Mouse (Mus musculus): ENCODE results near the gene Lims1. TPM values are rescaled to one million over a fixed set of nuclear protein-coding genes. Genes with fewer than 3 reads are reported as not detected.
A peak's percentile ranks its signal among the peaks of the same experiment; 100 is the strongest.

The Lims1 gene
- polyA plus RNA-seq, 1 experiment from 2014 or later: 48.3 TPM

DNA sequence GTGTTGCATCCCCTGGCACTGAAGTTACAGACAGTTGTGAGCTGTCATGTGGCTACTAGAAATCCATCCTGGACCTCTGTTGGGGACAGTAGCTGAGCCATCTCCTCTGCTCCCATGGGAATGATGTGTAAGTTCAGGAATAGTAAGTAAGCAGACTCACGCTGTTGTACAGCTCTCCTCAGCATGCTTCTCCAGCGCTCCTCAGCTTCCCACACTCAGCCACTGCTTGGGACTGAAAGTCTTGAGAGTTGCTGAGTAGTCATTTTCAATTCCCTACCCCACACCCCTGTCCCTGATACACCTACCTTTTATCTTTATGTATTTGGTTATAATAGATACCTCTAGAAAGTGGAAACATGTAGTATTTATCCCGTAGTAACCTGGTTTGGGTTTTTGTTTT is 33.2 kb downstream of the Lims1 start:
- Histone ChIP-seq H3K27ac (ENCODE audit: low read depth, low read length) (no peak overlapping the region), H3K4me3 (ENCODE audit: low read depth, low read length) (no peak overlapping the region), H3K9ac (replicated peaks; ENCODE audit: low read depth, low read length) (no peak overlapping the region), H3K36me3 (ENCODE audit: control insufficient read depth, insufficient read depth, low read length) (no peaks in the 10 kb centered on the region), H3K9me3 (ENCODE audit: control insufficient read depth, low read length) (no peaks in the 10 kb centered on the region), H3K27me3 (ENCODE audit: control insufficient read depth, insufficient read depth, low read length) (no peaks in the 10 kb centered on the region), H3K4me2 (ENCODE audit: low read depth, low read length) (no peak overlapping the region), H3K4me1 (ENCODE audit: control insufficient read depth, insufficient read depth, low read length) (no peaks in the 10 kb centered on the region)
- 84% methylated on average over 3 of the region's 3 CpGs for WGBS
- ATAC-seq (ENCODE audit: low read depth): no peak

DNA sequence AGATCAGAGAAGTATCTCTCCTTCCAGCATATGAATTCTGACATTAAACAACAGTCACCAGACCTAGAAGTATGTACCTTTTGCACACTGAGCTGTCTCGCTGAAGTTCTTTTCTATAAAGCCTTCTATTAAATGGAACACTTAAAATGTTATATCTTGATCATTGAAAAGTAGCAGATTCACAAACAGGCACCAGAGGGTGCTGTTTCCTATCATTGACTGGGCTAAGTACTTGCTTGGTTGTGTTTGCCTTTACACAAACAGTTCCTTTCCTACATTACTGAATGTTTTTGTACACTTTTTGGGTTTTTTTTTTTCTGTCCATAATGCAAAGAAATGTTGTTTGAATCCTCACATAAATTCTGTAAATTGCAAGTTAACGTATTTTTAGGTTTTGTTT is 35.9 kb downstream of the Lims1 start:
- no peak for ATAC-seq (ENCODE audit: low read depth)
- Histone ChIP-seq H3K4me2 (ENCODE audit: low read depth, low read length) (no peak overlapping the region), H3K9ac (replicated peaks; ENCODE audit: low read depth, low read length) (no peak overlapping the region), H3K4me3 (ENCODE audit: low read depth, low read length) (no peak overlapping the region), H3K36me3 (ENCODE audit: control insufficient read depth, insufficient read depth, low read length) (no peaks in the 10 kb centered on the region), H3K9me3 (ENCODE audit: control insufficient read depth, low read length) (no peaks in the 10 kb centered on the region), H3K27me3 (ENCODE audit: control insufficient read depth, insufficient read depth, low read length) (no peaks in the 10 kb centered on the region), H3K27ac (ENCODE audit: low read depth, low read length) (no peak overlapping the region), H3K4me1 (ENCODE audit: control insufficient read depth, insufficient read depth, low read length) (no peaks in the 10 kb centered on the region)
- 77% methylated on average over 2 of the region's 2 CpGs for WGBS

DNA sequence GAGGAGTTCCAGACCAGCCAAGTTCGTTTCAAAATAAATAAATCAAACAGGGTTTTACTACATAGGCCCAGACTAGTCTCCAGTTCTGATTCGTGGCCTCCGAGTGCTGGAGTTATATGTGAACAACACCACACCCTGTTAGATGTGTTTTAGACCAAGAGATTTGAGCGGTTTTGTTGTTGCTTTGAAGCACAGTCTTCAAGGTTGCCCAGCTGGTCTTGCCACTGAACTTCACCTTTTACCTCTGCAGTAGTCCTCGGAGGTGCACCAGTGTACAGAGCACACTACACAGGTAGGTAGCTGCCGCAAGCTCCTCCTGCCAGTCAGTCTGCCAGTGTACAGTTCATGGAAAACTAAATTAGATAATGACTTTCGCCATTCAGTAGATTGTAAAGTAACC is 36.7 kb downstream of the Lims1 start:
- Histone ChIP-seq H3K4me1 (ENCODE audit: control insufficient read depth, insufficient read depth, low read length) (no peaks in the 10 kb centered on the region), H3K9me3 (ENCODE audit: control insufficient read depth, low read length) (no peaks in the 10 kb centered on the region), H3K4me2 (ENCODE audit: low read depth, low read length) (no peak overlapping the region), H3K27me3 (ENCODE audit: control insufficient read depth, insufficient read depth, low read length) (no peaks in the 10 kb centered on the region), H3K36me3 (ENCODE audit: control insufficient read depth, insufficient read depth, low read length) (no peaks in the 10 kb centered on the region), H3K9ac (replicated peaks; ENCODE audit: low read depth, low read length) (no peak overlapping the region), H3K4me3 (ENCODE audit: low read depth, low read length) (no peak overlapping the region), H3K27ac (ENCODE audit: low read depth, low read length) (no peak overlapping the region)
- 88% methylated on average over 7 of the region's 7 CpGs for WGBS
- no peak for ATAC-seq (ENCODE audit: low read depth)

DNA sequence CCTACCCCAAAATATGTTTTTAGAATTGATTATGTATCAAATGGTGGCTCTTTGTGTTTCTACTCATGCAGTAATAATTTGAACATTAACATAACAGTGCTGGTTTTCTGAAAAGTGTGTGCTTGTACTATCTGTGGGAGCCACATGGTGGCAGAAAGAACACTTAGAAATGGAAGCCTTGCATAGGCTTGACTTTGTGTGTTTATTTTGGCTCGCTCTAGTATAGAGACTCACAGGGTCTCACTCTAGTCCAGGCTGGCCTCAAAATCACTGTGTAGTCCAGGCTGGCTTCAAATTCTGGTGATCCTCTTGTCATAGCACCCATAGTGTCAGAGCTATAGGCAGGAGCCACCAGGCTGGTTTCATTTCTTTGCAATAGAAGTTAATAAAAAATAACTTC is 39.5 kb downstream of the Lims1 start:
- Histone ChIP-seq H3K4me1 (ENCODE audit: control insufficient read depth, insufficient read depth, low read length) (no peaks in the 10 kb centered on the region), H3K27ac (ENCODE audit: low read depth, low read length) (no peak overlapping the region), H3K9ac (replicated peaks; ENCODE audit: low read depth, low read length) (no peak overlapping the region), H3K36me3 (ENCODE audit: control insufficient read depth, insufficient read depth, low read length) (no peaks in the 10 kb centered on the region), H3K4me3 (ENCODE audit: low read depth, low read length) (no peak overlapping the region), H3K9me3 (ENCODE audit: control insufficient read depth, low read length) (no peaks in the 10 kb centered on the region), H3K4me2 (ENCODE audit: low read depth, low read length) (no peak overlapping the region), H3K27me3 (ENCODE audit: control insufficient read depth, insufficient read depth, low read length) (no peaks in the 10 kb centered on the region)
- WGBS: 74% methylated on average over 1 of the region's 1 CpGs
- 0 out of 2 replicates have a peak, but pooled peaks have one; percentile 47 for ATAC-seq (ENCODE audit: low read depth)

DNA sequence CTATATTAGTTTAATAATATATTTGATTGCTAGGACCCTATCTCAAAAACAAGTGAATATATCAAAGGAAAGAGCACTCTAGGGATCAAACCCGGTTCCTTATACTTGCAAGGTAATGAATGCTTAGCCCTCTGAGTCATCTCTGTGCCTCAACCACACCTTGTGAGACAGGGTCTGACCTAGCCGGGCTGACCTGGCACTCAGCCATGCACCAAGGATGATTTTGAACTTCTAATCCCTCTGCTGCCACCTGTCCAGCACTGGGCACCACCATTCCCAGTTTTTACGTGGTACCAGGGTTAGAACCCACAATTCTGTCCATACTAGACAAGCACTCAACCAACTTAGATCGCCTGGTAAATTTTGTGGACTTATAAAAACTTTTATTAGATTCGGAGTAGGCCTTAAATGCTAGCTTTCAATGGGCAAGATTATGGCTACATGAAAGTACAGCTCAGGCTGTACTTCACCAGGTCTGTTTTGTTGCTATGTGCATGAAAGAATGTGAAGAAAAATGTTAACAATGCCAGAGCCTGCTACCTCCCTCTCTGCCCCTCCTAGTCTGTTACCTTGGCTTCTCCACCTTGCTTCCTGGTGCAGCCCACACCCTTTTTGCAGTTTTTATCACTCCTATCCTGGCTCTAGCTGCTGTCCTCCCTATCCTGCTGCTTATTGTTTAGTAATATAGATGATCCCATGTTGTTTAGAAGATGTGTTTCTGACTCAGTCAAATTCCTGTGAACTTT is 41.7 kb downstream of the Lims1 start:
- no peaks in the 10 kb centered on the region for H3K4me1 ChIP-seq (ENCODE audit: control insufficient read depth, insufficient read depth, low read length)
- WGBS: 88% methylated on average over 5 of the region's 5 CpGs
- H3K27me3 ChIP-seq (ENCODE audit: control insufficient read depth, insufficient read depth, low read length): no peaks in the 10 kb centered on the region
- no peak for ATAC-seq (ENCODE audit: low read depth)
- no peak overlapping the region for H3K4me3 ChIP-seq (ENCODE audit: low read depth, low read length)
- H3K9me3 ChIP-seq (ENCODE audit: control insufficient read depth, low read length): no peaks in the 10 kb centered on the region
- H3K4me2 ChIP-seq (ENCODE audit: low read depth, low read length): no peak overlapping the region
- H3K36me3 ChIP-seq (ENCODE audit: control insufficient read depth, insufficient read depth, low read length): no peaks in the 10 kb centered on the region
- H3K27ac ChIP-seq (ENCODE audit: low read depth, low read length): no peak overlapping the region
- no peak overlapping the region for H3K9ac ChIP-seq (replicated peaks; ENCODE audit: low read depth, low read length)

DNA sequence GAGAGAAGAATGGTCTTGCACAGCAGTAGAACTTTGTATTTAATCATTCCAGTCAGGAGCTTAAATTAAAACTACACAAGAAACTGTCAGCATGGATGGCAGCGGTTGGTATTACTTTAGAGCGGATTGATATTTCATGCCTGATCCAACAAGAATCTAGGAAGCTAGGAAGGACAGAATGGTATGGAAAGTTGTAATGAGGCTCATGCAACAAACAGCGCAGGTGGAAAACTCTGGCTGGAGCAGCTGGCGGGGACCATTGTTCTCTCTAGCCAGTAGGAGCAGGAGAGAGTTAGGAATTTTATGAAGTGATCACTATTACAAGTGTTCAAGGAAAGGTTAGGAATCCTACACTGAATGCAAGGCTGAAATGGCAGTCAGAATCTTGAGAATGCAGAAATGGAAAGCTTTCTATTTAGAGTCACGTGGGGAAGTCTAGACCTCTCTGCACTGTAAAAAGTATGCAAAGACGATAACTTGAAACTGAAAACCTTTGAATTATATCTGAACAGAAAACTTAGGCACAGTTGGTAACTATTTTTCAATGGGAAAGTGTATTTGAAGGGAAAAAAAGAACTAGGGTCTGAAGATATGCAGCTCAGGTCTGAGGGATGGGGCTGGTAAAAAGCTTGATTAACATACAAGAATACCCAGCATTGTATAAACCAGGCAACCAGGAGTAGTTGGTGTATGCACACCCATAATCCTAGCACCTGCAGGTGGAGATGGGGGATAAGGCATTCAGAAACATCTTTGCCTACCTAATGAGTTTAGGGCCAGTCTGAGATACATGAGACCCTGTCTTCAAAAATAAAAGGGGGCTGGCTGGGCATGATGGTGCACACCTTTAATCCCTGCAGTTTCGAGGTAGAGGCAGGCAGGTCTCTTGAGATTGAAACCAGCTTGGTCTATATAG is 45.8 kb downstream of the Lims1 start:
- no peaks in the 10 kb centered on the region for H3K9me3 ChIP-seq (ENCODE audit: control insufficient read depth, low read length)
- WGBS: 91% methylated on average over 7 of the region's 7 CpGs

DNA sequence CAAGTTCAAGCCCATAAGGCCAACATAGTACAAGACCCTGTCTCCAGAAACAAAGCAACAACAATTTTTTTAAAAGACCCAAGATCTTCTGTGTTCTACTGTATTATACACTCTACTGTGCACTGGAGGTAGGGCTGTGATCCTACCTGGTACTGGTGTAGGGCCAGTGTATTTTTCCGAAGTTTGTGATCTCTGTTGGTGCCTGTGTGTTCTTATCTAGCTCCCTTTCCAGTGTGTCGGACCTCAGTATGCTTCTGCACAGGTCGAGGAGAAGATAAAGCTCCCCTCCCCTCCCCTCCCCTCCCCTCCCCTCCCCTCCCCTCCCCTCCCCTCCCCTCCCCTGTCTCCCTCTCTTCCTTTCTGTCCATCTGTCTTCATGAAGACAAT is 46.4 kb downstream of the Lims1 start:
- 36% methylated on average over 3 of the region's 3 CpGs for WGBS
- no peak for ATAC-seq (ENCODE audit: low read depth)
- no peak overlapping the region for H3K4me3 ChIP-seq (ENCODE audit: low read depth, low read length)

More for the DNA sequence above, 45.8 kb downstream of the Lims1 start:
- Histone ChIP-seq H3K9ac (replicated peaks; ENCODE audit: low read depth, low read length) (no peak overlapping the region), H3K4me2 (ENCODE audit: low read depth, low read length) (no peak overlapping the region), H3K4me3 (ENCODE audit: low read depth, low read length) (no peak overlapping the region), H3K27me3 (ENCODE audit: control insufficient read depth, insufficient read depth, low read length) (no peaks in the 10 kb centered on the region), H3K4me1 (ENCODE audit: control insufficient read depth, insufficient read depth, low read length) (no peaks in the 10 kb centered on the region), H3K27ac (ENCODE audit: low read depth, low read length) (no peak overlapping the region), H3K36me3 (ENCODE audit: control insufficient read depth, insufficient read depth, low read length) (no peaks in the 10 kb centered on the region)
- no peak for ATAC-seq (ENCODE audit: low read depth)

DNA sequence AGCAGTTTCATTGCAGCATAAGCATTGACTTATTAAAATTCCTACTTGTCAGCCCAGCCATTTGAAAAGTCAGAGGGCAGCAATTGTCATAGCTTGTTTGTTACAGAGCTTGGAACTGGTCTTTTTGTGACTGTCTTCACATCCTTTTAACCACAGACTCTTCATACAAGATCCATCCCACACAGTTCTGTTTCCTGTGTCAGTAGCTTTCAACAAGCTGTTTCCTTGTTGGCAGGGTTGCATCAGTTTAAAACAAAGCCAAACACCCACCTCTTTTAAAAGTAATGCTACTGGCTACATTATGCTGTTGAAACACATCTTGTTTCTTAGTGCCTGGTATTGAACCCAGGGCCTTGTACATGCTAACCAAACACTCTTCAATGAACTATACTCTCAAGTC is 46.9 kb downstream of the Lims1 start:
- Histone ChIP-seq H3K27ac (ENCODE audit: low read depth, low read length) (no peak overlapping the region), H3K4me3 (ENCODE audit: low read depth, low read length) (no peak overlapping the region), H3K36me3 (ENCODE audit: control insufficient read depth, insufficient read depth, low read length) (no peaks in the 10 kb centered on the region), H3K4me1 (ENCODE audit: control insufficient read depth, insufficient read depth, low read length) (no peaks in the 10 kb centered on the region), H3K27me3 (ENCODE audit: control insufficient read depth, insufficient read depth, low read length) (no peaks in the 10 kb centered on the region), H3K9ac (replicated peaks; ENCODE audit: low read depth, low read length) (no peak overlapping the region), H3K9me3 (ENCODE audit: control insufficient read depth, low read length) (no peaks in the 10 kb centered on the region), H3K4me2 (ENCODE audit: low read depth, low read length) (no peak overlapping the region)
- ATAC-seq (ENCODE audit: low read depth): no peak

More for the DNA sequence above, 46.4 kb downstream of the Lims1 start:
- Histone ChIP-seq H3K36me3 (ENCODE audit: control insufficient read depth, insufficient read depth, low read length) (no peaks in the 10 kb centered on the region), H3K4me2 (ENCODE audit: low read depth, low read length) (no peak overlapping the region), H3K9me3 (ENCODE audit: control insufficient read depth, low read length) (no peaks in the 10 kb centered on the region), H3K27ac (ENCODE audit: low read depth, low read length) (no peak overlapping the region), H3K9ac (replicated peaks; ENCODE audit: low read depth, low read length) (no peak overlapping the region), H3K4me1 (ENCODE audit: control insufficient read depth, insufficient read depth, low read length) (no peaks in the 10 kb centered on the region), H3K27me3 (ENCODE audit: control insufficient read depth, insufficient read depth, low read length) (no peaks in the 10 kb centered on the region)

DNA sequence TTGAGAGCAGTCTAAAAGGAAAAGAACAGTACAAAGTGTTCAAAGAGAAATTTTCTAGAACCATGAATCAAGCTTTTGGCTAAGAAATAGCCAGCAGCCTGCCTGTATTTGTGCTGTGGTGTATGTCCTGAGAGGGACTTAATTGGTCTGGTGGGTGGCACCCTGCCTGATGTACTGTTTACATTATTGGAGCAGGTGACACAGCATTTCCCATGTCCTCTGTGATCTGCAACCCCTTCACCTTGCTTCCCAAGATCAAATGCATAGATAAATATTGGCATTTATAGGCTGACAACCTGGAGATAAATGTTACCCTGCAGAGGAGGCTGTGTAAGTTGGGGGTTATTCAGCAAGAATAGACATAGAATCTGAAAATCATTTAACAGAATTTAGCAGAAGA is 47.3 kb downstream of the Lims1 start:
- Histone ChIP-seq H3K36me3 (ENCODE audit: control insufficient read depth, insufficient read depth, low read length) (no peaks in the 10 kb centered on the region), H3K9ac (replicated peaks; ENCODE audit: low read depth, low read length) (no peak overlapping the region), H3K4me3 (ENCODE audit: low read depth, low read length) (no peak overlapping the region), H3K9me3 (ENCODE audit: control insufficient read depth, low read length) (no peaks in the 10 kb centered on the region), H3K4me1 (ENCODE audit: control insufficient read depth, insufficient read depth, low read length) (no peaks in the 10 kb centered on the region), H3K27me3 (ENCODE audit: control insufficient read depth, insufficient read depth, low read length) (no peaks in the 10 kb centered on the region), H3K4me2 (ENCODE audit: low read depth, low read length) (no peak overlapping the region), H3K27ac (ENCODE audit: low read depth, low read length) (no peak overlapping the region)
- ATAC-seq (ENCODE audit: low read depth): no peak
